Mouse (Mus musculus) liver, embryonic 15.5 days (tissue): ENCODE measurements around the gene Ceacam15. TPM values are rescaled to one million over a fixed set of nuclear protein-coding genes. Genes with fewer than 3 reads are reported as not detected.
"Not testable (repeated sequence)": the region's sequence is repeated elsewhere in the genome, so short reads cannot be mapped to it uniquely, and the experiment has no call there.

Experiments
- ATAC-seq: fragments of 200-750 bp; cut with Nextera tagmentation; 2 replicates; pipeline ENCODE4 v1.8.0; 2017; ENCODE audit warnings: moderate number of reproducible peaks, mild to moderate bottlenecking, moderate library complexity; ENCODE audit not compliant: insufficient read depth
- H3K27ac ChIP-seq: fragments of 300-500 bp; sonication (generic); replicated peaks from 2 replicates; pipeline ENCODE4 v1.5.1; 2015; ENCODE audit warnings: mild to moderate bottlenecking, inconsistent platforms
- H3K27me3 ChIP-seq: fragments of 300-500 bp; sonication (generic); 2 replicates; pipeline ENCODE4 v1.6.1; 2015; ENCODE audit warnings: mild to moderate bottlenecking, inconsistent platforms
- H3K36me3 ChIP-seq: fragments of 300-500 bp; sonication (generic); replicated peaks from 2 replicates; pipeline ENCODE4 v1.6.1; 2015; ENCODE audit warnings: moderate library complexity, mild to moderate bottlenecking, inconsistent platforms
- H3K4me1 ChIP-seq: fragments of 300-500 bp; sonication (generic); replicated peaks from 2 replicates; pipeline ENCODE4 v1.6.1; 2015; ENCODE audit warnings: inconsistent platforms
- H3K4me2 ChIP-seq: fragments of 300-500 bp; sonication (generic); 2 replicates; pipeline ENCODE4 v1.6.1; 2015; ENCODE audit warnings: moderate library complexity, mild to moderate bottlenecking, inconsistent platforms
- H3K4me3 ChIP-seq: fragments of 300-500 bp; sonication (generic); replicated peaks from 2 replicates; pipeline ENCODE4 v1.5.1; 2015; ENCODE audit warnings: mild to moderate bottlenecking, inconsistent platforms
- H3K9ac ChIP-seq: fragments of 300-500 bp; sonication (generic); 2 replicates; pipeline ENCODE4 v1.6.1; 2015; ENCODE audit warnings: moderate library complexity, mild to moderate bottlenecking, inconsistent platforms
- H3K9me3 ChIP-seq: fragments of 300-500 bp; sonication (generic); replicated peaks from 2 replicates; pipeline ENCODE4 v1.6.1; 2016; ENCODE audit warnings: inconsistent platforms
- WGBS: fragments of 180-500 bp; shearing (Covaris S2); methylation state at CpG from one replicate; pipeline ENCODE4 v1.1.7; 2015; ENCODE audit warnings: mixed read lengths; ENCODE audit not compliant: insufficient replicate concordance; 5-methylcytosine and 5-hydroxymethylcytosine counted together
- polyA plus RNA-seq: library from polyadenylated mRNA; unstranded; fragments of >200 nt; fragmentation: Nextera tagmentation; extraction: Ambion mirVana; gene quantifications from 2 replicates; pipeline ENCODE4 v1.2.1, GENCODE M21; 2015

Gene Ceacam15
- polyA plus RNA-seq, 1 experiment from 2014 or later = not detected

DNA sequence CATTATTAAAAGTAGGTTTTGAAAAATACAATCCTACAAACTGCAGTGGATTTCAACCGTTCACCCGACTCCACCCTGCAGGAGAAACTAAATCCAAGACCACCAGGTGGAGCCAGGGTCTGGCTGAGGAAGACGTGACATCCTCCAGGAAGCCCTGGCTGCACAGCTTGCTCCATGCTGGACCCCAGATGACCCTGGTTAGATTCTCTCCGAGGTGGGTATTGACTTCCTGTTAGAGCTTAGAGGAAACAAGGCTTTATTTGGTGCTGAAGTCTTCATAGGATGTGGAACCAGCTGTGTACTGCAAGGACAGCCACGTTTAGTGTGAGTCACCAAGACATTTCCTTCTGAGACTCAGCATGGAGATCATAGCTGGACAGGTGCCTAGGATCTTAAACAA is 13.7 kb upstream of the Ceacam15 start:
- H3K4me1 ChIP-seq = no peaks in the 10 kb centered on the region
- no peak overlapping the region for H3K9ac ChIP-seq
- 36% methylated on average over 5 of the region's 5 CpGs for WGBS
- no peak overlapping the region for H3K27ac ChIP-seq
- H3K9me3 ChIP-seq = no peaks in the 10 kb centered on the region
- no peak overlapping the region for H3K4me3 ChIP-seq
- no peaks in the 10 kb centered on the region for H3K27me3 ChIP-seq
- no peaks in the 10 kb centered on the region for H3K36me3 ChIP-seq
- ATAC-seq = no peak
- H3K4me2 ChIP-seq = no peak overlapping the region

DNA sequence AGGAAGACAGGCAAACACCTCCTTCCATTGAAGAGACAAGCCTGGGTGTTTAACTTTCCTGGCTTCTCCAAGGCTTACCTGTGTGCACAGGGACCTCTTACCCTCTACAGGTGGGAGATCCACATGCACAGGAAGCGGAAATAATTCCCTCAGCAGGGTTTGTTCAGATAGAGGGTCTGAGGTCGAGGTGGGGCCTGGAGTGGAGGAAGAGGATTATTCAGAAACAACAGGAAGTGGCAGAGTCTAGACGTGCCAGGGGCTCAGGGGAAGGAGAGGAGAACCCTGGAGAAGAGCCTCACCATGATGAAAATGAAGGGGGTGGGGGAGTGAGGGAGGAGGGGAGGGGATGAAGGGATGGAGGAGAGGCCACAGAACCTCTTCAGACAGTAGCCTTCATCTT is 4.7 kb upstream of the Ceacam15 start:
- H3K9me3 ChIP-seq, H3K27me3 ChIP-seq, H3K9ac ChIP-seq, ATAC-seq, H3K36me3 ChIP-seq, H3K4me1 ChIP-seq, H3K4me3 ChIP-seq, H3K4me2 ChIP-seq, H3K27ac ChIP-seq: not testable (repeated sequence)
- WGBS = 21% methylated on average over 3 of the region's 3 CpGs

DNA sequence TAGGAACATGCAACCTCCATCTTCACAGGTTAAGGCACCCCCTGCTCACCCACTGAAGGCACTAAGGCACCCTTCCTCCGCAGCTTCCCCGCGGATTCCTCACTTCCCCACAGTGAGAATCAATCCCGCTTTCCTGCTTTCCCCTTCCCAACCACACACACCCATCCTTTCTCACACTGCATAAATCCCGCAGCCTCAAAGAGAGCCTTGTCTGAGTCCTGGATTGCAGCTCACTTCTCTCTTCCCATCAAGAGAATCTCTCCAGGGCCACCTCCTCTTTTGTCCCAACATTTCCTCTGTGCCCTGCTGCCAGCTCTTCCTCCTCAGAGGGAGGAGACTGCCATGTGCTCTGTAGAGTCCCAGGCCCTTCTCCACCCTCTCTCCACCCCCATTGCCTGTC is 806 bp downstream of the Ceacam15 start:
- WGBS = 36% methylated on average over 5 of the region's 5 CpGs
- not testable (repeated sequence) for H3K27ac ChIP-seq, H3K9ac ChIP-seq, H3K9me3 ChIP-seq, H3K4me1 ChIP-seq, H3K4me2 ChIP-seq, H3K4me3 ChIP-seq, H3K36me3 ChIP-seq, H3K27me3 ChIP-seq, ATAC-seq

- H3K9me3 ChIP-seq = no peaks in the 10 kb centered on the region
- ATAC-seq = no peak
- H3K4me2 ChIP-seq = no peak overlapping the region
- no peak overlapping the region for H3K27ac ChIP-seq
- no peak overlapping the region for H3K9ac ChIP-seq
- no peaks in the 10 kb centered on the region for H3K4me1 ChIP-seq
- 35% methylated on average over 1 of the region's 1 CpGs for WGBS
- no peaks in the 10 kb centered on the region for H3K27me3 ChIP-seq
- H3K36me3 ChIP-seq = no peaks in the 10 kb centered on the region
- H3K4me3 ChIP-seq = no peak overlapping the region
Measured at GRCm38 (mm10) chr7:16673823-16674222, 1.7 kb downstream of the Ceacam15 start.

GRCm38 (mm10) chr7:16668331-16668930 is 7.1 kb downstream of the Ceacam15 start:
- H3K4me3 ChIP-seq, H3K4me2 ChIP-seq, H3K27me3 ChIP-seq, H3K4me1 ChIP-seq, H3K36me3 ChIP-seq, H3K9ac ChIP-seq, ATAC-seq, H3K27ac ChIP-seq, H3K9me3 ChIP-seq: not testable (repeated sequence)
- 57% methylated on average over 5 of the region's 5 CpGs for WGBS

DNA sequence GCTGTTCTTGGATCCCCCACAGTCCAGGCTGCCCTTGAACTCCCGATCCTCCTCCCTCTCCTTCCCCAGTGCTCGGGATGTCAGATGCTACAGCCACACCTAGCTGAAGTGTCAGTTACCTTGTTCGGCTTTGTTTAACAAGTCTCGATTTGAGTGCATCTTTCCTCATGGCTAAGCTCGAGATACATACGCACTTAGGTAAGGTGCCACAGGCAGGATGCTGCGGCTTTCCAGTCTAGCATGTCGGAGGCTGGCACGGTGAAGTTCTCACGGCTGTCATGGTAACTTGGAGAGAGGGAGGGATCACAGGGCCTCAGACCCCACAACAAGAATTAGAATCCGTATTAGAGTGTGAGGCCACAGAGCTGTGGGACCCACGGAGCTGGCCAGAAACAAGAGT is 31.2 kb downstream of the Ceacam15 start:
- H3K9ac ChIP-seq = no peak overlapping the region

GRCm38 (mm10) chr7:16643106-16643505 is 32.4 kb downstream of the Ceacam15 start:
- not testable (repeated sequence) for H3K4me1 ChIP-seq, H3K4me2 ChIP-seq, H3K9me3 ChIP-seq, H3K27me3 ChIP-seq, H3K4me3 ChIP-seq, H3K27ac ChIP-seq, ATAC-seq, H3K9ac ChIP-seq, H3K36me3 ChIP-seq
- WGBS = 24% methylated on average over 4 of the region's 4 CpGs

More for the DNA sequence above, 31.2 kb downstream of the Ceacam15 start:
- H3K4me1 ChIP-seq = no peaks in the 10 kb centered on the region
- H3K27me3 ChIP-seq = no peaks in the 10 kb centered on the region
- 66% methylated on average over 12 of the region's 12 CpGs for WGBS
- ATAC-seq = no peak
- no peaks in the 10 kb centered on the region for H3K9me3 ChIP-seq
- no peak overlapping the region for H3K27ac ChIP-seq
- no peak overlapping the region for H3K4me3 ChIP-seq
- no peaks in the 10 kb centered on the region for H3K36me3 ChIP-seq
- H3K4me2 ChIP-seq = no peak overlapping the region

- Histone ChIP-seq H3K27ac (no peak overlapping the region), H3K4me2 (no peak overlapping the region), H3K4me1 (no peaks in the 10 kb centered on the region), H3K27me3 (no peaks in the 10 kb centered on the region), H3K9ac (no peak overlapping the region), H3K4me3 (no peak overlapping the region), H3K36me3 (no peaks in the 10 kb centered on the region), H3K9me3 (no peaks in the 10 kb centered on the region)
- ATAC-seq = no peak
- 42% methylated on average over 3 of the region's 3 CpGs for WGBS
Measured at GRCm38 (mm10) chr7:16639028-16639427, 36.5 kb downstream of the Ceacam15 start.

DNA sequence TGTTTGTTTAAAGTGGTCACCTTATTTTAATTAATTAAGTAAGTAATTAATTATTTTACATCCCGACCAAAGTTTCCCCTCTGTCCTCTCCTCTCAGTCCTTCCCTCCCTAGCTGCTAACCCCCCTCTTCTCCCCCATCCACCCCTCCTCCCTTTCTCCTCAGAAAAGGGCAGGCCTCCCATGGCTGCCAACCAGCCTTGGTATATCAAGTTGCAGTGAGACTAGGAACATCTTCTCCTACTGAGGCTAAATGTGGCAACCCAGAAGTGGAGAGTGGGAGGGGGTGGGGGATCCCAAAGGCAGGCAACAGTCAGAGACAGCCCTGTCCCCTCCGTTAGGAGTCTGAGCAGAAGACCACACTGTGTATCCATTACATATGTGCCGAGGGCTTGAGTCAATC is 40.4 kb downstream of the Ceacam15 start:
- H3K9ac ChIP-seq = no peak overlapping the region
- 40% methylated on average over 3 of the region's 3 CpGs for WGBS

DNA sequence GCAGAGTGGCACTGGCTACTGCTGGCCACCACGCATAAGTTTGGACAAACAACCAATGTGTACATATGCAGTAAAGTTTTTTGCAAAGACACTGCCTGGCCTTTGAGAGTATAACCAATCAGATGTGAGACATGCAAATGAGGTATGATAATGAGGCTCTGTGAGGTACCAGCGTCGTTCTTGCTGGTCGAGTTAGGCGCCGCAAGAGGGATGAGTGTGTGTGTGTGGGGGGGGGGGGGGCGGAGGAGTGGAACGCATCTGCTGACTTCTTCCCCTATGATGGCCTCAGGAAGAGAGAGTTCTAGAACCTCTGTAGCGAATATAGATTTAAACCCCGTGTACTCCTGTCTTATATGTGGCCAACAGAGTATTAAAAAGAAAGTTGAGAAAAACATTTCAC is 41.6 kb downstream of the Ceacam15 start:
- not testable (repeated sequence) for H3K36me3 ChIP-seq, H3K4me3 ChIP-seq, H3K27me3 ChIP-seq, ATAC-seq, H3K4me1 ChIP-seq, H3K27ac ChIP-seq, H3K9me3 ChIP-seq, H3K9ac ChIP-seq
- 6% methylated on average over 10 of the region's 10 CpGs for WGBS
- H3K4me2 ChIP-seq = 0 out of 2 replicates have a peak overlapping the region, but pooled peaks have one; percentile 7

More for the DNA sequence above, 40.4 kb downstream of the Ceacam15 start:
- no peak overlapping the region for H3K27ac ChIP-seq
- no peaks in the 10 kb centered on the region for H3K36me3 ChIP-seq
- H3K4me2 ChIP-seq = no peak overlapping the region
- H3K27me3 ChIP-seq = no peaks in the 10 kb centered on the region
- peaks cover 3% of the 10 kb centered on the region; the same call in 1 of the 2 replicates for H3K9me3 ChIP-seq
- no peak overlapping the region for H3K4me3 ChIP-seq
- no peak for ATAC-seq
- H3K4me1 ChIP-seq = no peaks in the 10 kb centered on the region

DNA sequence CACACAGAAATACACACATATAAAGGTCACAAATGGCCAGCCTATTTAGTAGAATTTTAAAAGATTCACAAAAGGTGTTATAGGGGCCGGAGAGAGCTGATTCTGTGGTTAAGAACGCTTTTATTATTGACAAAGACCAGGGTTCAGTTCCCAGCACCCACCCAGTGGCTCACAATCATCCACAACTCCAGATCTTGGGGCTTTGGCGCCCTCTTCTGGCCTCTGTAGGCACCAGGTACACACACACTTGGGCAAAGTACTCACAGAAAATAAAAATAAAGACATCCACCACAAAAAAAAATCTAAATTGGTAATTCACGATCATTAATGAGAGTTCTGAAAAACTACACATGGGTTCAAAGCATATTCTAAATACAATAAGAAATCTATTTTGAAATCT is 43.6 kb downstream of the Ceacam15 start:
- H3K4me1 ChIP-seq = no peaks in the 10 kb centered on the region
- no peak overlapping the region for H3K4me3 ChIP-seq
- H3K9ac ChIP-seq = no peak overlapping the region
- H3K4me2 ChIP-seq = no peak overlapping the region
- peaks cover 3% of the 10 kb centered on the region; the same call in 1 of the 2 replicates for H3K9me3 ChIP-seq
- no peak for ATAC-seq
- WGBS = 54% methylated on average over 4 of the region's 4 CpGs
- H3K36me3 ChIP-seq = no peaks in the 10 kb centered on the region
- no peaks in the 10 kb centered on the region for H3K27me3 ChIP-seq
- H3K27ac ChIP-seq = no peak overlapping the region

DNA sequence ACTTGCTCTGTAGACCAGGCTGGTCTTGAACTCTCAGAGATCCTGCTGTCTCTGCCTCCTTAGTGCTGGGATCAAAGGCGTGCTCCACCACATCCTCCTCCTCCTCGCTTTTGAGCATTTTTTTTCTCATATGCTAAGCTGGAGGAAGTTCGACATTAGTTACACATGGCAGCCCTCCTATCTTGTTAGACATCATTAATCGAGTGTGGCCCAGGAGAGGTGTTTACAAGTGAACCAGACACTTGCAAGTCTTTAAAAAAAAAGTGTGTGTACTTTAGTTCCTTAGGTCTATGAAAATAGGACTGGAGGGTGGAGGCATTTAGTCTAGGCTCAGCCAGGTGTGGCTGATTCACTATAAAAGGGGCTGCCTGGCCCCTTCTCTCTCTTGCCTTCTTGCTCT is 44.5 kb downstream of the Ceacam15 start:
- Histone ChIP-seq H3K27ac (no peak overlapping the region), H3K9me3 (peaks cover 3% of the 10 kb centered on the region; the same call in 1 of the 2 replicates), H3K9ac (no peak overlapping the region), H3K36me3 (no peaks in the 10 kb centered on the region), H3K4me3 (no peak overlapping the region), H3K4me1 (no peaks in the 10 kb centered on the region), H3K4me2 (no peak overlapping the region), H3K27me3 (no peaks in the 10 kb centered on the region)
- no peak for ATAC-seq
- WGBS = 48% methylated on average over 4 of the region's 4 CpGs
